Mouse (Mus musculus) adipocyte (in vitro differentiated cells): ENCODE measurements at regions not wholly inside any gene's neighbourhood (a gene's known extent, or its start where the extent isn't known, plus 50 kb on each side); places are given as distances from the start of the nearest gene placed in this dataset.

Experiments
- DNase-seq: peaks from one replicate; pipeline ENCODE4 v3.0.0-alpha.2; 2016; ENCODE audit warnings: low spot score

GRCm38 (mm10) chr9:23128018-23128369 is 94.9 kb upstream of the Bmper start:
- no peak for DNase-seq

DNA sequence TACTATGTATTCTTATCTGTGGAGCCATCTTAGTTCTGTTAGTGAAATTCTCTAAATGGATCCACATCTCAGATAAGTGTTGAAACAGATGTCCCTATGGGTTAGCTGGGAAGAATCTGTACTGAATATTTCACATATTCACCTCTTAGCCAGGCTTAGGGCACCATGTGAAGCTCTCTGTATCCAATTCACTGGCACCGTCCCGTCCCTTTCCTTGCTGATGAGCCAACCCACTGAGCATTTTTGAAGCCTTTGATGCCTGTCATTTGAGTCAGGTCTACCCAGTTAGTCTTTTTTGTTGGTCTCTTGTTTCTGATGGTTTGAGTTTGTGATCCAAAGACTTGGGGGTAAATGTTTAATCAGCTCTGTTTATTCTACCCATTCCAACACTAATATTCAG is 88.9 kb upstream of the Bmper start:
- DNase-seq: no peak

DNA sequence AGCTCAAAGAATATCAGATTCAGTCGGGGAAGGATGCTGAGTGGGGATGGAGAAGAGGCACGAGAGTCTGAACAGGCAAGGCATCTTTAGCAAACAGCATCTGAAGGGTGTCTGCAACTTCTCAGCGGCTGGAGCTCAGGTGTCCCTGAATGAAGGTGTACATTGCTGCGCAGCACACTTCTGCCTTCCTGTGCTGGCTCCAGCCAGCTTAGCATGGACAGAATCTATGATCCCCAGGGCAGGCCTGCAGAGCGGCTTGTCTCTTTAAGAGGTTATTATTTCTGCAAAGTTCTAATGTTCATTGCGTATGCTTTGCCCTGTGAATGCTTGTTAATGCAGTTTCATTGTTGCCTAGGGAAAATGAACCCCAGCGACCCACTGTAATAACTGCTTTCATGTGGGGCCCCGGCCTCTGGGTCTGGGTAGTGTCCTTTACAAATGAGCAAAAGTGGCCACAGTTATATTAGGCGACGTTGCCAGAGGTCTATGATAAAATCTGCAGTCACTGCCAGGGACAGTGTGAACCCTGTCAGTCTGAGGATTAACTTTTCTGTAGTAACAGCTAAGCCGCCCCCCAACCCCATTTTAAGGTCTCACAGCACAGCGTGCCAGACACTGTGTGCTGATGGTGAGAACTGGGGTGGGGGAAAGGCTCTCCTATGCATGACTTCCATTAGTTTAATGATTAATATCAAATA is 88.3 kb upstream of the Bmper start:
- peak; percentile 27 for DNase-seq

DNA sequence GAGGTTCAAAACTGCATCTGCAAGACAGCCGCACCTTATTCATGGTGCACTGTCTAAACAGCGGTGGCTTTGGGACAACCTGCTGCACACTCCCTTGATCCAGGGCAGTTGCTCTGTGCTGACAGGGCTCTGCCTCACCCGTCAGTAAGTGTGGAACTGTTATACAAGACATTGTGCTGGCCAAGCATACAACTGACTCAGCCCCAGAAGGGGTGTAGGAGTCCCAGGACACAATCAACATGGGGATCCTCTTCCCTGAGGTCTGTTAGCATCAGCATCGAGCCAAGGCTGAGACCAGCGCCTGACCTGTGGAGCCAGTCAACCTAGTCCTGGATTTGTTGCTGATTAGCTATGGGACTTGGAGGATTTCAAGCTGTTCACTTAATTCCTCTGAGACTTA is 86.4 kb upstream of the Bmper start:
- no peak for DNase-seq

DNA sequence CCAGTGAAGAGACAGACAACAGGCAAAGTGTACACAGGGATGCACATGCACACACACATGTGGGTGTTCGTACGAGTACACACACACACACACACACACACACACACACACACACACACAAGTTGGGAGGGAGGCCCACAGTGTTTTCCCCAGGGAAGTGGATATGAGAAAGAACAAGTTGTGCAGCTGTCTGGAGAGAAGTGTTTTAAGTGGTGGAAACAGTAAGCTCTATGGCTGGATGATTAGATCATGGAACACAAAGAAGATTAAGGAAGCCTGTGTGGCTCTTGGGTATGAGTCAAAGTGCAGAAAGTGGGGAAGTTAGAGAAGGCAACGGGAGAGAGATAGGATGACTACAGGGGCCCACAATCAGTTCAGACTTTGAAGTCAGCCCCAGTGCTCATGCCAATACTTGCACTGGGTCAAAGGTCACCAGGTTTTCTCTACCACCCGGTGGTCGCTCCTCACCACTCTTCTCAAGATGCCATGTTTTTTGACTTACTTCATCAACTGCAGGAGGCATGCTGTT is 85.1 kb upstream of the Bmper start:
- DNase-seq: peak; percentile 19

- no peak for DNase-seq
Measured at GRCm38 (mm10) chr9:23139580-23140162, 83.2 kb upstream of the Bmper start.

DNA sequence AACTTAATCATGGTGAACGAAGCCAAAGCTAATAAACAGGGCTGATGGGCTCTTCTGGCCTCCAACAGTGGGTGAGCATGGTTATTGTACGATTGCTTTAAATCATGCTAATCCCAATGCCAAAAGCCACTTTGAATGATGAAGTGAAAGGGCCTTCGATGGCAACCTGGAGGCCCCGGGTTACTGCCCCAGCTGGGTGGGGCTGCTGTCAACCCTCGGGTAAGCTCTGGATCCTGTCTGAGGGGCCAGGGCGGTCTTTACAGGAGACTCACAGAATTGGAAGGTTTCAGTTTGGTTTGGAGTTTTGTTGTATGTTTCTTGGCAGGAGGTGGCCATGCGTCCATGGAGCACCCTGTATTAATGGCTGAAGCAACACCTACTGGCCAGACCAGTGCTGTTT is 78.6 kb upstream of the Bmper start:
- no peak for DNase-seq

DNA sequence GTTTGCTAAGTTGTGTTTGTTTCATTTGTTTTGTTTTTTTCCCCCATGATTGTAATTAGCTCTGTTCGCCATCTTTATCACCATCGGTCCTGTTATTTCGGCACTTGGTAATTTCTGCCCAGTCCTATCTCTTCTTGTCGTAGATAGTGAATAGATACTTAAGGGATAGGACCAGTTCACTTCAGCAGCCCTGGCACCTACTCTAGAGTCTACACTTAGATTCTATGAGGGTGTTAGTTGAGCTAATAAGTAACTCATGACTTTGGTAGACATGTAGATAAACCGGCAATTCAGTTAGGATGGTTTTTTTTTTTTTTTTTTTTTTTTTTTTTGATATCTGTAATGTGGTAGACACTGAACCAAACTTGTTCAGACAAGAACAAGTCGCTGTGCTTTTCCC is 72.5 kb upstream of the Bmper start:
- no peak for DNase-seq

DNA sequence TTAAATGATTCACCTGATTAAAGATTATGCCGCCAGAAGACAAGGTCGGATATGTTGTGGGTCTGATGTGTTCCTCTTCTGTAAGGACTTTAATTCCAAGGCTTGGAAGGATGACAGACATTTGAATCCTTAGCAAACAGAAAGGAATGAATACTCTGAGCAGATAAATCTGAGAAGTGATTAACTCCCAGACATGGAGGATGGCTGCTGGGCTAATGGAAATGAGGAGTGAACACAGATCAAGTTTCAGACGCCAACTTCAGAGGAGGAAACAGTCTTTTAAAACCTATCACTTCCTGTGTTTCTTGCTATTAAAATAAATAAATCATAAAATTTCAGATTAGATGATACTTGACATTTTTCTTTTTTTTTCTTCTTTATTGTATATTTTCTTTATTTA is 72.0 kb upstream of the Bmper start:
- no peak for DNase-seq

DNA sequence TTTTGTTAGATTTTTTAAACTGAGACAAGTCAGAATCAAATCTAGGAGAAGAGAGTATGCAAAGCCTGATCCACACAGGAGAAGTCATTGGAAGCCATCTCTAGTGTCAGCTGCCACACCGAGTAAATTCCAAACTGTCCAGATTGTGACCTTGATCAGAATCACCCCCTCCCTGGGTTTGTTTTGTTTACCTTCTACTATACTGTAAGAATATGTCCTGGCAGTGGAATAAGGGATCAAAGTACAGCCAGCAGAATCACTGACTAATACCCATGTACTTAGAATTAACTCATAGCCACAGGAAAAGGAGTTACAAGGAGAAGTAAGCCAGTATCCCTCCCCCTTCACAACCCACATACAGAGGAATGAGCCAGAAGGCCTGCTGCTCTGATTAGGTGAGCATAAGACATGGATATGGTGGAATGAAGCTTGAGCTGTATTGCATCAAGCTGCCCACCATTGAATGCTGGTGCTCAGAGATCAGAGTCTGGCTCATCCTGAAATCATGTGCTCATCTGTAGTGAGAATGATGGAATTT is 70.9 kb upstream of the Bmper start:
- DNase-seq: no peak

DNA sequence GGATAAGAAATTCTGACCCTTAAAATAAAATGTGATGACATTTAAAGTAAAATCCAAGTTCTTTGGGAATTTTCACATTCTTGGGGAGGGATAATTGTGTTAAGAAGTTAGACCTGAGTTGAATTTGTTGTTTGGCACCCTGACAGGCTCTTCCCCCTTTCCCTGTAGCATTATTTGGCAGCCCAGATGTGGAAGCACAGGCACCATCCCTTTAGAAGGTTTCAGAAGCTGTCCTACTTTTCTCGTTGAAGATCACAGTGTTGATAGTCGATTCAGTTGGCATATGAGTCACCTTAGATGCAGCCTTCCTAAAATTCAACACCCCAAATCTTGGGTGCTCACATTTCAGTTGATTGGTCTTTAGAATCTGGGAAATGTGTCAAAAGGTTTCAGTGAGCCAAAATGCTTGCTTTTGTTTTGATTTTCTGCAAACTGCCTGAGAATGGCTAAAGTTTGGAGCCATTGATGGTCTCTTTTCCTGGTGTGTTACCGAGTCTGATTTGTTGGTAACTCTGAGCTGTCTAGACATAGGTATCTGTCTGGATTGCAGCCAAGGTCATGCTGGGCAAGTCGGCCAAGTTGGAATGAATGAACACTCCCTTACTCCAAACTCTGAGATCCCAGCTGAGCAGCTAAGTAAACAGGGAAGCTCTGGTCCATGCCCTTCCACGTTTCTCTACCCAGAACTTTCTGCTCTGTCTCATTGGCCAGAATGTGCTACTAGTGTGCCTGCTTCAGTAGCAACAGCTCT is 65.9 kb upstream of the Bmper start:
- peak; percentile 65 for DNase-seq

- no peak for DNase-seq
Measured at GRCm38 (mm10) chr9:23158499-23158898, 64.4 kb upstream of the Bmper start.

GRCm38 (mm10) chr9:23161346-23161745 is 61.5 kb upstream of the Bmper start:
- DNase-seq: peak; percentile 62

DNA sequence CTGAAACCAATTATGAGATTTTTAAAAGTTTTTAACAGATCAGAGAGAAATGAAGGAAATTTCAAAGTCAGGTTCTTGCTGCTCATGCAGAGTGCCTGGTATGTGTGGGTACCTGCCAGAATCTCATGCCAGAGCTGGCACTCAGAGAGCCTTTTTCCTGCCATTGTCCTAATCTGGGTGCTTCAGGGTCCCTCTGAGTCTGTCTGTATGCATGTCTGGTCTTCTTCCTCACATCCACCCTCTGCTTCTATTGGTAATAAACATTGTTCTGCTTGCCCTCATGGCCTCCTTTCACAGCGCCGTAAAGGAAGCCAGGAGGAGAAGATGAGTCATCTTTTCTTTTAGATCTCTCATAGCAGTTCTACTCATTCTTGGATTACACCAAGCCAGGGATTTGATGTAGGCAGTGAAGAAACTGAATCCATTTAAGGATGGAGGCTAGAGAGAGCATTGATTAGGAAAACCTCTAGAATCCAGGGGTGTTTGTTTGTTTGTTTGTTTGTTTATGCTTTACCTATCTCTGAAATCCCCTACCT is 55.8 kb upstream of the Bmper start:
- DNase-seq: no peak

- DNase-seq: no peak
Measured at GRCm38 (mm10) chr9:23167716-23168115, 55.2 kb upstream of the Bmper start.

- no peak for DNase-seq
Measured at GRCm38 (mm10) chr9:23168149-23168548, 54.7 kb upstream of the Bmper start.

- no peak for DNase-seq
Measured at GRCm38 (mm10) chr9:23171361-23171760, 51.5 kb upstream of the Bmper start.
